Mouse (Mus musculus) MEL (cell line): ENCODE measurements around the gene Lrrc32.

Experiments
- EP300 ChIP-seq, 2 experiments: IDR thresholded peaks; 2 replicates each; pipeline ENCODE4 v1.6.1; 2011; ENCODE audit warnings: improper control_type of control experiment in 2 of 2, low read length in 2 of 2, low read depth in 1 of 2, mild to moderate bottlenecking in 1 of 2
- ETS1 ChIP-seq: IDR thresholded peaks from 2 replicates; pipeline ENCODE4 v1.6.1; 2012; ENCODE audit warnings: low read depth, mild to moderate bottlenecking, inconsistent platforms, low read length, improper control_type of control experiment, moderate library complexity
- POLR2A ChIP-seq, 2 experiments: IDR thresholded peaks; 2 replicates each; pipeline ENCODE4 v1.6.1; 2011 to 2012; ENCODE audit warnings: low read length in 2 of 2, mild to moderate bottlenecking in 2 of 2, control low read depth in 1 of 2, improper control_type of control experiment in 1 of 2, low read depth in 1 of 2, moderate library complexity in 1 of 2; ENCODE audit not compliant: control insufficient read depth in 1 of 2, insufficient read depth in 1 of 2, poor library complexity in 1 of 2
- TCF12 ChIP-seq: IDR thresholded peaks from 2 replicates; pipeline ENCODE4 v1.6.1; 2014; ENCODE audit warnings: low read depth, mild to moderate bottlenecking, inconsistent platforms, low read length, improper control_type of control experiment, moderate library complexity
- ZMIZ1 ChIP-seq: IDR thresholded peaks from 2 replicates; pipeline ENCODE4 v1.6.1; 2012; ENCODE audit warnings: low read depth, mild to moderate bottlenecking, inconsistent platforms, low read length, improper control_type of control experiment, moderate library complexity

GRCm38 (mm10) chr7:98493901-98494480, 4.9 kb downstream of the Lrrc32 start:
- no peak for TF ChIP-seq ZMIZ1
- TF ChIP-seq EP300 (IDR thresholded peaks at IDR 0.05; ENCODE audit: low read depth in 1 of 2, low read length in 2 of 2) = no peak
- no peak for TF ChIP-seq TCF12
- TF ChIP-seq ETS1 = no peak
- no peak for TF ChIP-seq POLR2A (IDR thresholded peaks at IDR 0.05; ENCODE audit: control insufficient read depth in 1 of 2, insufficient read depth in 1 of 2, low read depth in 1 of 2, low read length in 2 of 2, poor library complexity in 1 of 2)
